Comparison of ENCODE assay signal across 8 mouse cellular contexts in genomic region chr10:91988364-91988763, GRCm38 (mm10).
DNase-seq lines count a peak whose midpoint lies in the region; ATAC-seq lines count a peak whose summit lies in the region.
"Had no signal": no experiment of that assay in that cellular context is flagged by ENCODE, and none has a peak within 500 bp of the region (broad histone marks: within the 10 kb centered on the region; RNA-seq: fewer than 3 reads in every experiment).

No protein-coding gene starts in this region.

- no peaks in the 10 kb centered on the region for H3K4me1 ChIP-seq in kidney, embryonic 14.5 days (ENCODE audit: control insufficient read depth, insufficient read depth, low read length)
- H3K4me1 ChIP-seq in forebrain, embryonic 14.5 days (ENCODE audit: control insufficient read depth, insufficient read depth, low read length) = peaks cover 19% of the 10 kb centered on the region

- H3K9me3 ChIP-seq in kidney, embryonic 14.5 days (ENCODE audit: control insufficient read depth, low read length) = no peaks in the 10 kb centered on the region
- H3K9me3 ChIP-seq in forebrain, embryonic 14.5 days (replicated peaks; ENCODE audit: control insufficient read depth, low read length) = no peaks in the 10 kb centered on the region

- 53% methylated on average over 8 of the region's 8 CpGs for WGBS in kidney, embryonic 14.5 days
- 6% methylated on average over 8 of the region's 8 CpGs for WGBS in forebrain, embryonic 14.5 days

- no peak overlapping the region for H3K9ac ChIP-seq in kidney, embryonic 14.5 days (ENCODE audit: low read depth, low read length)
- H3K9ac ChIP-seq in forebrain, embryonic 14.5 days (ENCODE audit: low read length) = no peak overlapping the region

- H3K4me3 ChIP-seq in kidney, embryonic 14.5 days (ENCODE audit: low read length) = no peak overlapping the region
- no peak overlapping the region for H3K4me3 ChIP-seq in forebrain, embryonic 14.5 days (ENCODE audit: low read depth, low read length)

- 0 out of 2 replicates have a peak overlapping the region, but pooled peaks have one; percentile 15 for H3K27ac ChIP-seq in kidney, embryonic 14.5 days (ENCODE audit: low read depth, low read length)
- 0 out of 2 replicates have a peak overlapping the region, but pooled peaks have one; percentile 0 for H3K27ac ChIP-seq in forebrain, embryonic 14.5 days (ENCODE audit: low read depth, low read length)

- H3K36me3 ChIP-seq in kidney, embryonic 14.5 days (ENCODE audit: control insufficient read depth, insufficient read depth, low read length) = no peaks in the 10 kb centered on the region
- H3K36me3 ChIP-seq in forebrain, embryonic 14.5 days (ENCODE audit: control insufficient read depth, insufficient read depth, low read length) = no peaks in the 10 kb centered on the region

- DNase-seq in kidney, adult 11 months = no peak
- DNase-seq in adrenal gland, postnatal 14 days = peak; percentile 6
- DNase-seq in forebrain, embryonic 14.5 days (ENCODE audit: low spot score) = peak; percentile 86
- DNase-seq in lung, postnatal 25 days (ENCODE audit: low spot score) = peak; percentile 56
- no peak for DNase-seq in gastrocnemius, adult 8-10 months (ENCODE audit: low spot score in 2 of 2)
- DNase-seq: thymus, adult 18-20 months had no signal

- ATAC-seq in kidney, embryonic 14.5 days (ENCODE audit: low FRiP score, low TSS enrichment) = no peak
- ATAC-seq in forebrain, embryonic 14.5 days = peak; percentile 42; the same call in 1 of the 2 replicates
- no peak for ATAC-seq in CD4-positive, CD25-positive, alpha-beta regulatory T cell, adult 4 months

- H3K27me3 ChIP-seq in kidney, embryonic 14.5 days (ENCODE audit: control insufficient read depth, insufficient read depth, low read length) = no peaks in the 10 kb centered on the region
- H3K27me3 ChIP-seq in forebrain, embryonic 14.5 days (replicated peaks; ENCODE audit: control insufficient read depth, insufficient read depth, low read length) = no peaks in the 10 kb centered on the region

- no peak overlapping the region for H3K4me2 ChIP-seq in kidney, embryonic 14.5 days (replicated peaks; ENCODE audit: low read depth, low read length)
- no peak overlapping the region for H3K4me2 ChIP-seq in forebrain, embryonic 14.5 days (ENCODE audit: low read length)

Comparison
In these comparisons a context has a peak if more than half of its experiments do, and no peak if none do; other contexts are left out.
1. DNase-seq: peak in adrenal gland, postnatal 14 days (single experiment), forebrain, embryonic 14.5 days (single experiment) and lung, postnatal 25 days (single experiment); none in kidney, adult 11 months (single experiment) and gastrocnemius, adult 8-10 months (0 of 2).